Mouse (Mus musculus) neural tube, postnatal 0 days (tissue): ENCODE measurements around the gene Crtap. TPM values are rescaled to one million over a fixed set of nuclear protein-coding genes. Genes with fewer than 3 reads are reported as not detected.

Experiments used
- polyA plus RNA-seq: library from polyadenylated mRNA; unstranded; fragments of >200 nt; fragmentation: Nextera tagmentation; extraction: Ambion mirVana; gene quantifications from 2 replicates; pipeline ENCODE4 v1.2.1, GENCODE M21; 2015

Crtap gene
- polyA plus RNA-seq: 37.8 and 39.9 TPM in 2 replicates

DNA sequence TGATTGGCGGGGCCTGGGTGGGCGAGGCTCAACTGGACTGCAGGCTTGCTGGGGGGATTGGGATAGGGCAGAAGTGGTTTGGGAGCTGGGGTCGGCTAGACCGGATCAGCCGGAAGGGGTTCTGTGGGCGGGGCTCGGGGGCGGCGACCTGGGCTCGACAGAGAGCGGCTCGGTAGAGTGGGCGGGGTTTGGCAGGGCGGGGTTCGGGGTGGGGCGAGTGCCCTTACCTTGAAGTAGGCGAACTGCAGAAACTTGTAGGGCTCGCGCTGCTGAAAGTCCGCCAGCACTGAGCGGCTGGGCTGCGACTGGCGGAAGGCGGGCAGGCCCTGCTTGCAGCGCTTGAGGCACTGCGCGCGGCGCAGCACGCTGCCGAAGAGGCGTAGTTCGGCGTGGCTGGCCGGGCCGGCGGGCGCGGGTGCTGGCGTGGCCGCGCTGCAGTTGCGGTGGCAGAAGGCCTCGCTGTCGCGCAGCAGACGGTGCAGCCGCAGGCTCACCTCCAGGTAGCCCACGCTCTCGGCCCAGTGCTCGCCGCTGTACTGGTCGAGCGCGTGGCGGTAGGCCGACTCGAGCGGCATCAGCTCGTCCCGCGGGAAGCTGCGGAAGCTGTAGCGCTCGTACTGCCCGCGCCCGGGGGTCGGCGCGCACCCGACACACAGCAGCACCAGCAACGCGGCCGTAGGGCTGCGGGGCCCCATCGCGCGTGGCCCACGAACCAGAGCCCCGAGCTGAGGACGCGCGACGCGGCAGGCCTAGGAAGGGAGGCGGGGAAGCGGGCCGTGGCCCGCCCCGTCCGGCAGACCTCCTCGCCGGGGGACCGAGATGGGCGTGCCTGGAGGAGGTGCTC is at the start of gene Crtap:
Crtap (minus strand) TSS at position 771 of the 844 bp plus-strand sequence.

DNA sequence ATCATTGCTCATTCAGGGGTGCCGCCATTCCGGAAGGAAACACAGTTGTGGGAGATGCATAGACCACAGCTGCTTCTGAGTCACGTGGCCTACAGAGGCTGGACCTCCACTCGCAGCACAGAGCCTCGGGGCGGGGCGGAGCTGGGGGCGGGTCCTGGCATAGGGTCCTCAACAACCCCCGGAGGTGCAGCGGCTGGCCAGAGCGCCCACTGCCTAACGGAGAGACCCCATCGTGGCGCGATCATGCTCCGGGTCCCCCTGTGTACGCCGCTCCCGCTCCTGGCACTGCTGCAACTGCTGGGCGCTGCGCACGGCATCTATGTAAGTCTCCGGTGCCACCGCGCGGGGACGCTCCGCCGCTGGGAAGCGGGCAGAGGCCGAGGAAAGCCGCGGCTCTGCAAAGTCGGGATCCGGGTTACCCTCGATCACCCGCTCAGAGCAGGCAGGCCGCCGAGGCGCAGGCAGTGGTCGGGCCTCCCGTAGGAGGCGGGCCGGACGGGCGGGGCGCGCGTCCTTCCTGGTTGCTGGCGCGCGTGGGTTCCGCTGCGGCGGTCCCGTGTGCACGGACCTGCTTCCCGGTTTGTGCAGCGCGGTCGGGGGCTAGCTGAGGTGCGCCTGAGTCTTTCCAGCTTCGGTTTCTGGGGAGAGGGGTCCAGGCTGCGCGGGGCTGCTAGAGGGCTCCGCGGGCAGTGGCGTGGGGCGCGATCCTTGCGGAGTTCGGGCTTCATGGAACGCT is 10.6 kb upstream of the Crtap start, which contains the start of the genes Glb1 and Tmppe:
Glb1 (plus strand) TSS at position 128 of the 736 bp plus-strand sequence.
Tmppe (plus strand) TSS at position 157 of the 736 bp plus-strand sequence.

DNA sequence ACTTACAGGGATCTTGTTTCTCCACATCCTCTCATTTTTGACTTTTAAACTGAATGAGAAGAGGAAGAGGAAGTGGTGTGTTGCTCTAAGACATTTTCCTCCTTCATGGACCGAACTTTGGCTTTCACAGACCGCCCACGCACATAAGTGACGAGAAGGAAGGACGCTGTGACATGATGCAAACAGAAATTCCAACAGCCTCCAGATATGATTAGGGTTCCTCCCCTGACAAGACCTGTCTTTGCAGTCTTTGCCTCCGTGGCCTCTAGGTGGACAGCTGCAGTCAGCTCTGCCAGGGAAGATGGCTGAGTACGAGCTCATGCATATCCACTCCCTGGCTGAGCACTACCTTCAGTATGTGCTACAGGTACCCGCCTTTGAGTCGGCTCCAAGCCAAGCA is 60.6 kb downstream of the Crtap start, which contains the start of gene Bcl2a1c:
Bcl2a1c (plus strand) TSS at position 281 of the 400 bp plus-strand sequence.

Other genes with a start within 250 kb of the Crtap start
- not detected in 2 replicates for gene Bcl2a1c, start 60.5 kb downstream of the Crtap start, polyA plus RNA-seq
- 32.8 and 34.0 TPM in 2 replicates for gene Glb1, start 10.4 kb upstream of the Crtap start, polyA plus RNA-seq
- 6.1 and 6.8 TPM in 2 replicates for gene Tmppe, start 10.4 kb upstream of the Crtap start, polyA plus RNA-seq
- gene Ccr4, start 114.2 kb upstream of the Crtap start, polyA plus RNA-seq: not detected in 2 replicates
- gene C130032M10Rik, start 125.0 kb upstream of the Crtap start, polyA plus RNA-seq: not detected in 2 replicates
- 0.20 and 0.26 TPM in 2 replicates for gene Trim71, start 173.7 kb upstream of the Crtap start, polyA plus RNA-seq
- 38.1 and 40.2 TPM in 2 replicates for gene Cnot10, start 249.5 kb upstream of the Crtap start, polyA plus RNA-seq